Mouse (Mus musculus) midbrain, embryonic 10.5 days (tissue): ENCODE measurements around the gene Ssr2. TPM values are rescaled to one million over a fixed set of nuclear protein-coding genes. Genes with fewer than 3 reads are reported as not detected.
A peak's percentile ranks its signal among the peaks of the same experiment; 100 is the strongest.
"Not testable (repeated sequence)": the region's sequence is repeated elsewhere in the genome, so short reads cannot be mapped to it uniquely, and the experiment has no call there.

Source experiments
- DNase-seq: peaks from one replicate; pipeline ENCODE4 v3.0.0-alpha.2; 2017; ENCODE audit warnings: low spot score
- H3K27ac ChIP-seq: fragments of 300-500 bp; sonication (generic); replicated peaks from 2 replicates; pipeline ENCODE4 v1.5.1; 2016; ENCODE audit warnings: mild to moderate bottlenecking
- H3K27me3 ChIP-seq: fragments of 300-500 bp; sonication (generic); 2 replicates; pipeline ENCODE4 v1.6.1; 2016; ENCODE audit warnings: low read depth, mild to moderate bottlenecking; ENCODE audit not compliant: poor library complexity, severe bottlenecking
- H3K36me3 ChIP-seq: fragments of 300-500 bp; sonication (generic); 2 replicates; pipeline ENCODE4 v1.6.1; 2016; ENCODE audit warnings: mild to moderate bottlenecking, moderate library complexity
- H3K4me1 ChIP-seq: fragments of 300-500 bp; sonication (generic); 2 replicates; pipeline ENCODE4 v1.6.1; 2016
- H3K4me3 ChIP-seq: fragments of 300-500 bp; sonication (generic); 2 replicates; pipeline ENCODE4 v1.5.1; 2016; ENCODE audit warnings: mild to moderate bottlenecking, moderate library complexity
- H3K9me3 ChIP-seq: fragments of 300-500 bp; sonication (generic); replicated peaks from 2 replicates; pipeline ENCODE4 v1.6.1; 2016; ENCODE audit warnings: mild to moderate bottlenecking
- WGBS: fragments of 180-500 bp; shearing (Covaris S2); methylation state at CpG from one replicate; pipeline ENCODE4 v1.1.7; 2016; 5-methylcytosine and 5-hydroxymethylcytosine counted together
- polyA plus RNA-seq: library from polyadenylated mRNA; unstranded; fragments of >200 nt; fragmentation: Nextera tagmentation; extraction: Ambion mirVana; gene quantifications from 2 replicates; pipeline ENCODE4 v1.2.1, GENCODE M21; 2016

Gene Ssr2
- polyA plus RNA-seq, 1 experiment from 2014 or later: 207 TPM

- no peak overlapping the region for H3K4me3 ChIP-seq
- WGBS: 84% methylated on average over 4 of the region's 4 CpGs
- H3K9me3 ChIP-seq: no peaks in the 10 kb centered on the region
- H3K27ac ChIP-seq: no peak overlapping the region
- H3K27me3 ChIP-seq: peaks cover 12% of the 10 kb centered on the region
- peaks cover 16% of the 10 kb centered on the region for H3K4me1 ChIP-seq
- DNase-seq: no peak
- no peaks in the 10 kb centered on the region for H3K36me3 ChIP-seq
Observed at GRCm38 (mm10) chr3:88602466-88602865, 26.8 kb downstream of the Ssr2 start.

GRCm38 (mm10) chr3:88603714-88604161 lies 28.1 kb downstream of the Ssr2 start:
- Histone ChIP-seq H3K36me3 (no peaks in the 10 kb centered on the region), H3K4me1 (peaks cover 25% of the 10 kb centered on the region), H3K27ac (no peak overlapping the region), H3K4me3 (no peak overlapping the region), H3K9me3 (no peaks in the 10 kb centered on the region), H3K27me3 (peaks cover 12% of the 10 kb centered on the region)
- 26% methylated on average over 6 of the region's 6 CpGs for WGBS
- peak; percentile 49 for DNase-seq

DNA sequence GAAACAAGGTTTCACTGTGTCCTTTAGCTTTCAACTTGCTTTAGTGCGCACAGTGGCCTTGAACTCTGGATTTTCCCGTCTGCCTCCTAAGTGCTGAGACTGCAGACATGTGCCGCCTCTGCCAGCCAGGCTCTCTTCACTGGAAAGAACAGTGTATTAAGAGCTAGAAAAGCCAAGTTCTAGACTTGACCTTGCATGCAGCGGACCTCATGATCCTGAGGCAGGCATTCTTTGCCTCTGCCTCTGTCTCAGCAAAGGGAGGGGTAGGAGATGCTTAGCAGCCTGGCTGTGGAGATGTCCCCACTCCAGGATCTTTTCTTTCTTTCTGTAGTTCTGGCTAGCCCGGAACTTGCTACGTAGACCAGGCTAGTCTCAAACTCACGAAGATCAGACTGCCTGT lies 29.2 kb downstream of the Ssr2 start:
- Histone ChIP-seq H3K36me3 (no peaks in the 10 kb centered on the region), H3K4me3 (no peak overlapping the region), H3K27me3 (peaks cover 12% of the 10 kb centered on the region), H3K4me1 (peaks cover 25% of the 10 kb centered on the region), H3K9me3 (no peaks in the 10 kb centered on the region), H3K27ac (no peak overlapping the region)
- WGBS: 95% methylated on average over 7 of the region's 7 CpGs
- no peak for DNase-seq

DNA sequence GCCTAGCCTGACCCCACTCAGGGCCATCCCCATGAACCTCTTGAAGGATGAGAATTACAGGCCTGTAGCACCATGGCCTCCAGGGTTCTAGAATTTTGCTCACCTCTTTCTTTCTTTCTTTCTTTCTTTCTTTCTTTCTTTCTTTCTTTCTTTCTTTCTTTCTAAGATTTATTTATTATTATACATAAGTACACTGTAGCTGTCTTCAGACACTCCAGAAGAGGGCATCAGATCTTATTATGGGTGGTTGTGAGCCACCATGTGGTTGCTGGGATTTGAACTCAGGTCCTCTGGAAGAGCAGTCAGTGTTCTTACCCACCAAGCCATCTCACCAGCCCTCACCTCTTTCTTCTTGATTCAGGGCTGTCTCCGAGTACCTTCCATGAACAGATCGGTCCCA lies 30.0 kb downstream of the Ssr2 start, which contains the start of gene Arhgef2:
TSS of gene Arhgef2 (plus strand) at position 301 of the 400 bp plus-strand sequence.
- Histone ChIP-seq H3K4me1 (peaks cover 25% of the 10 kb centered on the region), H3K27me3 (peaks cover 12% of the 10 kb centered on the region), H3K4me3 (peak within 1 kb of the TSS; percentile 47), H3K27ac (peak within 1 kb of the TSS; percentile 71; the same call in 1 of the 2 replicates)
- WGBS: 96% methylated on average over 2 of the region's 2 CpGs
- not testable (repeated sequence) for H3K36me3 ChIP-seq, DNase-seq, H3K9me3 ChIP-seq

DNA sequence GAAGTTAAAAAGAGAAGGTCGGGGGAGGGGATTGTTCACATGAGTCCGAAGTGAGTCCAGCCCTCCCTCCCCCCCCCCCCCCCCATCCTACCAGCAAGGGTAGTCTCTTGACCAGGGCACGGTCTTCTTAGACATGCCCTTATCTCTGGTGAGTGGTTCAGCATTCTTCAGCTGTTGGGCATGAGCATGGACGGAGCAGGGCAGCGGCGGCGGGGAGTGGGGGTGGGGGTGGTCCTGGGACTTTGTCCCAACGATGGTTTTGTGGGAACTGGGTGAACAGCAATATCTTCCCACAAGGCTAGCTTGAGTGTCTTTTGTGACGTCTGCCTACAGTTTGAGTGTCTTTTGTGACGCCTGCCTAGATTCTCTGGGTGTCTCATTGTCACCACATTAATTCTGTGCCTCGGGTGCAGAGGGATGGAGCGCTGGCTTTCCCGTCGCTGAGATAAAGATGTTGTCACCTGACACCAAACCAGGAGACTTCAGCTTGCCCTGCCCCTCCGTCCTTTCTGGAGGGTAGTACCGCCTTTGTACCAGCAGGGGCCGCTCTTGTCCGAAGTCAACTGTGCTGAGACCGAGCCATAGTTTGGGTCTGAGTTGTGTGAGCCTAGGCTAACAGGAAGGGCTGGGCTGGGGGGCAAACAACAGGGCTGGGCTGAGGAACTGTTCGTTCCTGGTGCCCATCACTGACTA lies 31.5 kb downstream of the Ssr2 start:
- peaks cover 25% of the 10 kb centered on the region for H3K4me1 ChIP-seq
- H3K27ac ChIP-seq: peak overlapping the region; percentile 71
- peaks cover 12% of the 10 kb centered on the region for H3K27me3 ChIP-seq
- no peaks in the 10 kb centered on the region for H3K9me3 ChIP-seq
- under 1% methylated on average over 20 of the region's 20 CpGs for WGBS
- peak overlapping the region; percentile 47 for H3K4me3 ChIP-seq
- peak; percentile 94 for DNase-seq
- no peaks in the 10 kb centered on the region for H3K36me3 ChIP-seq

DNA sequence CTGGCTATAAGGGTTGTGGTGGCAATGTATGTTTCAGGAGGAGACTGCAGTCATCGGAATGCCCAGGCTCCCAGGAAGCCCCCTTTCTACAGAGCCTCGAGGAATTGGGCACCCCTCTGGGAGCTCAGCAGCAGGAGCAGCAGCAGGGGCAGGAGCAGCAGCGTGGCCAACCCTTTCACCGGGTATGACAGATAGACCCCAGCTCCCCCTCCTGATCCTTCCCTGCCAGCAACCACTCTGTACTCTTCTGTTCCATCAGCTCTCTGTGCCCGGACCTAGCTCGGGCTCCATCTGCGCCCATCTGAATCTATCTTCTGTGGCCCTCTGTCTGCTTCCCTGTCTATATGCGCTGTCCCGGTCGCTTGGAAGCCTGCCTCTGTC lies 32.1 kb downstream of the Ssr2 start:
- no peaks in the 10 kb centered on the region for H3K36me3 ChIP-seq
- H3K4me3 ChIP-seq: peak overlapping the region; percentile 47
- H3K4me1 ChIP-seq: peaks cover 25% of the 10 kb centered on the region
- no peaks in the 10 kb centered on the region for H3K9me3 ChIP-seq
- 16% methylated on average over 10 of the region's 10 CpGs for WGBS
- DNase-seq: no peak
- peaks cover 12% of the 10 kb centered on the region for H3K27me3 ChIP-seq
- H3K27ac ChIP-seq: peak overlapping the region; percentile 60

DNA sequence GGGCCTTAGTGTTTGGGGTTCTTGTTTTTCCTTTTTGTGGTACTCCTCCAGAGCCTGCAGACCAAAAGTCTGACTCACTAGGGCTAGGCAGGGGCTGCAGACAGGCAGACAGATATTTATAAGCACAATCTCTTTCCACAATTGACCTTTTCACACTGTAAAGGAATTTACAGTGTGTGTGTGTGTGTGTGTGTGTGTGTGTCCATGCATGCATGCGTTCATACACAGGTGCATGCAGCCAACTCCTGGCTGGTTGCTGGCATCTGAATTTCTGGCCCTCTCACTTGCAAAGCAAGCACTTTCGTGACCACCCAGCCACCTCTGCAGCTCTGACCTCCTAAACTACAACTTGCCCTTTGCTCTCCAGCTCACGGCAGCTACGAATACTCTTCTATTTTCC lies 33.4 kb downstream of the Ssr2 start:
- Histone ChIP-seq H3K27ac (no peak overlapping the region), H3K4me3 (no peak overlapping the region), H3K4me1 (peaks cover 20% of the 10 kb centered on the region), H3K9me3 (no peaks in the 10 kb centered on the region), H3K36me3 (no peaks in the 10 kb centered on the region), H3K27me3 (peaks cover 12% of the 10 kb centered on the region)
- 77% methylated on average over 4 of the region's 4 CpGs for WGBS
- DNase-seq: no peak

DNA sequence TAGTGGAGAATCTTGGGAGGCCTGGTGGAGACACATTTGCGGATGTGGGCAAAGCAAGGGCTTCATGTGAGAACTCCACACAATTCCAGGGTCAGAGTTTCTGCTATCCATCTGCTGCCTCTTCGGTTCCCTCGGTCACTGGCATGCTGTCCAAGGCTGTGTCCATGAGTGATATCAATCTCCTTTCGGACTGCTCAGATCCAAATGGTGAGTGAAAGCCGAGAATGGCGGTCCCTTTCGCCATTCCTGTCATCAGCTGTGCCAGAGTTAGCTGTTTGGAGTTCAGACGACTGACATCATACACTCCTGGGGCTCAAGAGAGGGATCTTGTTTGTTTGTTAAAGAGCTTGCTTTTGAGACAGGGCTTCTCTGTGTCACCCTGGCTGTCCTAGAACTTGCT lies 38.7 kb downstream of the Ssr2 start:
- Histone ChIP-seq H3K27me3 (peaks cover 23% of the 10 kb centered on the region; the same call in 1 of the 2 replicates), H3K9me3 (no peaks in the 10 kb centered on the region), H3K4me1 (peaks cover 23% of the 10 kb centered on the region), H3K27ac (no peak overlapping the region), H3K36me3 (no peaks in the 10 kb centered on the region), H3K4me3 (no peak overlapping the region)
- no peak for DNase-seq
- 77% methylated on average over 8 of the region's 8 CpGs for WGBS

- H3K9me3 ChIP-seq: no peaks in the 10 kb centered on the region
- WGBS: 67% methylated on average over 5 of the region's 5 CpGs
- peaks cover 23% of the 10 kb centered on the region; the same call in 1 of the 2 replicates for H3K27me3 ChIP-seq
- peaks cover 30% of the 10 kb centered on the region for H3K4me1 ChIP-seq
- no peak overlapping the region for H3K4me3 ChIP-seq
- H3K36me3 ChIP-seq: no peaks in the 10 kb centered on the region
- H3K27ac ChIP-seq: 0 out of 2 replicates have a peak overlapping the region, but pooled peaks have one; percentile 17
- DNase-seq: no peak
Observed at GRCm38 (mm10) chr3:88615117-88615516, 39.4 kb downstream of the Ssr2 start.

DNA sequence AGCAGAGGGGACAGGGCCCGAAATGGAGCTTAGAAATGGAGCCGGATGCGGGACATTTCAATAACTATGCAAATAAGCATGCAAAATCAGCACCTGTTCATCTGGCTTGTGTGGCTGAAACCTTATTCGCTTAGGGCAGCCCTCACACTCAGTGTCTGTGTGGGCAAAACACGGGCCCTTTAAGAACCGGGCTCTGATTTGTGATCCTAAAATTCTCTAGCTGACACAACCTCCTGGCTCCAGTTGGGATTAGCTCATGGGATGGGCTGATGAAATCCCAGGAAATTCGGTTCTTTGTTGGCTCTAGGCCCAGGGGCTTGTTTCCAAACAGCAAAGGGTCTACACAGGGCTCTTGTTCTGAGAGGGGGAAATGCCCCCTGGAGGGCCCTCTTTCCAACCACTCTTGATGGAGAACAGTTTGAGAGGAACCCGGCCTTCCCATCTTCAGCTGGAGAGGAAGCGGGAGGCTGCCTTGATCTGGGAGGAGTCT lies 40.3 kb downstream of the Ssr2 start:
- no peak overlapping the region for H3K4me3 ChIP-seq
- H3K36me3 ChIP-seq: no peaks in the 10 kb centered on the region
- 60% methylated on average over 9 of the region's 9 CpGs for WGBS
- no peak overlapping the region for H3K27ac ChIP-seq
- no peak for DNase-seq
- peaks cover 28% of the 10 kb centered on the region; the same call in 1 of the 2 replicates for H3K27me3 ChIP-seq
- H3K4me1 ChIP-seq: peaks cover 39% of the 10 kb centered on the region
- H3K9me3 ChIP-seq: no peaks in the 10 kb centered on the region

DNA sequence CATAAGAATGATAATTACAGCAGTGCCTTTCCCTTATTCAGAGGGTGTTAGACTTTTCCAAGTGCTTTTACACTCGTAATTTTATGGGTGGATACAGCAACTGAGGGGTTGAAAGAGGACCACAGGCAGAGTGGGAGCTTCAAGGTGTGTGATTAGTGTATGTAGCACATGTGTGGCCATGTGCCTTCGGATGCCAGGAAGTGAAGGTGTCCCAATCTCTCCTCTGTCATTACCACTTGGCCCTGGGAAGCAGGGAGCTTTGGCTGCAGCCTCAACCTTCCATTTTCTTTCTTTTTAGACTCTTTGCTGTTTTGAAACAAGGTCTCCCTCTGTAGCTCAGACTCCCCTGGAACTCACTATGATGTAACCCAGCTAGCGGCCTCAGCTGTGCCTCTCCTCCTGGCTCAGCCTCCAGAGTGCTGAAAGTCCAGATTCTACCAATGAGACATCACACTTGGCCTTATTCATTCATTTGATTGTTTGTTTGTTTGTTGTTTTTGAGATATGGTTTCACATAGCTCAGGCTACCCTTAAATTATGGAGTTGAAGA lies 41.4 kb downstream of the Ssr2 start:
- H3K36me3 ChIP-seq: no peaks in the 10 kb centered on the region
- 86% methylated on average over 3 of the region's 3 CpGs for WGBS
- H3K4me3 ChIP-seq: no peak overlapping the region
- no peaks in the 10 kb centered on the region for H3K9me3 ChIP-seq
- H3K27ac ChIP-seq: no peak overlapping the region; the same call in 1 of the 2 replicates
- peaks cover 40% of the 10 kb centered on the region for H3K4me1 ChIP-seq
- H3K27me3 ChIP-seq: peaks cover 28% of the 10 kb centered on the region; the same call in 1 of the 2 replicates
- no peak for DNase-seq

DNA sequence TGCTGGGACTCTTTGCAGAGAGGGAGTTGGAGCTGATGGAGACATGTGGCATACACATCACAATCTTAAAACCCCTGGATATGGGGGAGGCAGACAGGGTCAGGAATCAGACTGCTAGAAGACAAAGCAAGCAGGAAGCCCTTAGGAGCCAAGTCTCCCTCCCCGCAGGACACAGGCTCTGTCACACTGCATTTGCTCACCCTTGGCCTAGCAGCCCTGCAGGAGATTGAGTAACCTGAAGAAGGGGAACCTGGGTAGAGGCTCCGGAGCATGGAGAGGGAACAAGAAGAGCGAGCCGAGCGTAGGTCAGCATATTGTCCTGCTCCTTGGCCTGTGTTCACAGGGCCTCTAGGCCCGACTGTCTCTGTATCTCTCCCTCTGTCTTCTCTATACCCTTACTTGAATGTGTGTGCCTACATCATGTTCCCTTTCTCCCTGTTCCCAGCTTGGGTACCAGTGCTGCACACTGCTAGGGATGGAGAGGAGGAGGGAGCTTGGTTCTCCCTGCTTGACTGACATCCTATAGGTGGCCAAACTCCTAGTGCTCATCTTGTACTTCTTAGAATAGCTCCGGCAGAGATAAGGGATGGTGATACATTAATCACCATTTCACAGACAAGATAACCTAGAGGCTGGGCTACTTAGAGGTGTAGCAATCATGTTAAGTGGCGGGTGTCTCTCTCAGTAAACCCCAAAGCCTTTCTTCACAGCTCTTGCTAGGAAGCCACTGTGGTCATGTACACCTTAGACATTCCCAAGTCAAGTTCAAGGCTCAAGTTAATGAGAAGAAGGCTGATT lies 42.6 kb downstream of the Ssr2 start:
- DNase-seq: no peak
- H3K36me3 ChIP-seq: no peaks in the 10 kb centered on the region
- peaks cover 51% of the 10 kb centered on the region for H3K4me1 ChIP-seq
- WGBS: 77% methylated on average over 8 of the region's 8 CpGs
- 0 out of 2 replicates have a peak overlapping the region, but pooled peaks have one; percentile 33 for H3K27ac ChIP-seq
- no peak overlapping the region for H3K4me3 ChIP-seq
- peaks cover 28% of the 10 kb centered on the region; the same call in 1 of the 2 replicates for H3K27me3 ChIP-seq
- H3K9me3 ChIP-seq: no peaks in the 10 kb centered on the region
